Mouse (Mus musculus) forebrain, embryonic 14.5 days (tissue): ENCODE data around the gene Lamb2. TPM values are rescaled to one million over a fixed set of nuclear protein-coding genes. Genes with fewer than 3 reads are reported as not detected.
A peak's percentile ranks its signal among the peaks of the same experiment; 100 is the strongest.

ENCODE experiments used
- ATAC-seq: fragments of 200-750 bp; cut with Nextera tagmentation; 2 replicates; pipeline ENCODE4 v1.8.0; 2017; ENCODE audit warnings: mild to moderate bottlenecking, moderate library complexity
- DNase-seq: peaks from one replicate; pipeline ENCODE4 v3.0.0-alpha.2; 2015; ENCODE audit warnings: low spot score
- H3K27ac ChIP-seq: fragments of 300-500 bp; sonication (generic); 2 replicates; pipeline ENCODE4 v1.5.1; 2014; ENCODE audit warnings: low read depth, mild to moderate bottlenecking, control low read depth, low read length, moderate library complexity
- H3K27me3 ChIP-seq: fragments of 300-500 bp; sonication (generic); replicated peaks from 2 replicates; pipeline ENCODE4 v1.6.1; 2014; ENCODE audit warnings: low read length, control low read depth, mixed read lengths; ENCODE audit not compliant: control insufficient read depth, insufficient read depth
- H3K36me3 ChIP-seq: fragments of 300-500 bp; sonication (generic); 2 replicates; pipeline ENCODE4 v1.6.1; 2014; ENCODE audit warnings: low read length, control low read depth; ENCODE audit not compliant: control insufficient read depth, insufficient read depth
- H3K4me1 ChIP-seq: fragments of 300-500 bp; sonication (generic); 2 replicates; pipeline ENCODE4 v1.6.1; 2014; ENCODE audit warnings: antibody characterized with exemption, low read length, control low read depth; ENCODE audit not compliant: control insufficient read depth, insufficient read depth
- H3K4me2 ChIP-seq: fragments of 300-500 bp; sonication (generic); 2 replicates; pipeline ENCODE4 v1.6.1; 2014; ENCODE audit warnings: mild to moderate bottlenecking, control low read depth, low read length
- H3K4me3 ChIP-seq: fragments of 300-500 bp; sonication (generic); 2 replicates; pipeline ENCODE4 v1.5.1; 2014; ENCODE audit warnings: low read depth, low read length, control low read depth
- H3K9ac ChIP-seq: fragments of 300-500 bp; sonication (generic); 2 replicates; pipeline ENCODE4 v1.6.1; 2014; ENCODE audit warnings: mild to moderate bottlenecking, low read length, control low read depth, moderate library complexity
- H3K9me3 ChIP-seq: fragments of 300-500 bp; sonication (generic); replicated peaks from 2 replicates; pipeline ENCODE4 v1.6.1; 2016; ENCODE audit warnings: low read length, control low read depth, mixed read lengths; ENCODE audit not compliant: control insufficient read depth
- WGBS: fragments of 180-500 bp; shearing (Covaris S2); extraction: QIAGEN DNeasy Blood & Tissue Kit; methylation state at CpG from one replicate; pipeline ENCODE4 v1.1.7; 2014; 5-methylcytosine and 5-hydroxymethylcytosine counted together
- polyA plus RNA-seq: library from polyadenylated mRNA; unstranded; fragments of >200 nt; fragmentation: Nextera tagmentation; extraction: Ambion mirVana; gene quantifications from 2 replicates; pipeline ENCODE4 v1.2.1, GENCODE M21; 2014

The Lamb2 gene
- polyA plus RNA-seq, 1 experiment from 2014 or later: 12.0 TPM

DNA sequence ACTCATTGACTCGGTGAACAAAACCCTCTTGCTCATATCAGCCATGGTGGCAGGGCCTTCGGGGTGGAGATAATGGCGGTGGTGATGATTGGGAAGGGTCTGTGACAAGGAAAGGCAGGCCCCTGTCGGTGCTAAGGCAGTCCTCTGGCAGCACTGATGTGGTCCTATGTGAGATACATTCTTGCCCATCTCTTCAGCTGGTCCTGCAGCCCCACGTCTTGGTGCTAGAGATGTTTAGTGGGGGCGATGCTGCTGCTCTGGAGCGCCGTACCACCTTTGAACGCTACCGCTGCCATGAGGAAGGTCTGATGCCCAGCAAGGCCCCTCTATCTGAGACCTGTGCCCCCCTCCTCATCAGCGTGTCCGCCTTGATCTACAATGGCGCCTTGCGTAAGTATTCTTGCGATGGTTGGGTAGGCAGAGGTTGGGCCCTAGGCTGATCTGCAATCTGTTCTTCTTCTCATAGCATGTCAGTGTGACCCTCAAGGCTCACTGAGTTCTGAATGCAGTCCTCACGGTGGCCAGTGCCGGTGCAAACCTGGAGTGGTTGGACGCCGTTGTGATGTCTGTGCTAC, 5.9 kb downstream of the Lamb2 start:
- no peak overlapping the region for H3K4me2 ChIP-seq
- no peaks in the 10 kb centered on the region for H3K9me3 ChIP-seq
- H3K4me3 ChIP-seq: no peak overlapping the region
- no peak overlapping the region for H3K27ac ChIP-seq
- no peaks in the 10 kb centered on the region for H3K27me3 ChIP-seq
- no peak overlapping the region for H3K9ac ChIP-seq
- peaks cover 4% of the 10 kb centered on the region; the same call in 1 of the 2 replicates for H3K4me1 ChIP-seq
- peaks cover 39% of the 10 kb centered on the region for H3K36me3 ChIP-seq
- WGBS: 96% methylated on average over 19 of the region's 19 CpGs
- ATAC-seq (no peak), DNase-seq (no peak)

- Histone ChIP-seq H3K36me3 (peaks cover 38% of the 10 kb centered on the region), H3K4me2 (no peak overlapping the region), H3K27ac (no peak overlapping the region), H3K4me3 (no peak overlapping the region), H3K9ac (no peak overlapping the region), H3K4me1 (peaks cover 12% of the 10 kb centered on the region), H3K9me3 (no peaks in the 10 kb centered on the region), H3K27me3 (no peaks in the 10 kb centered on the region)
- no peak for DNase-seq
- no peak for ATAC-seq
- WGBS: 91% methylated on average over 8 of the region's 8 CpGs
Measured at GRCm38 (mm10) chr9:108486973-108487530, 7.5 kb downstream of the Lamb2 start.

GRCm38 (mm10) chr9:108488403-108488802, 8.9 kb downstream of the Lamb2 start:
- Histone ChIP-seq H3K27ac (no peak overlapping the region), H3K27me3 (no peaks in the 10 kb centered on the region), H3K4me3 (no peak overlapping the region), H3K36me3 (peaks cover 49% of the 10 kb centered on the region), H3K9me3 (no peaks in the 10 kb centered on the region), H3K9ac (no peak overlapping the region), H3K4me1 (peaks cover 15% of the 10 kb centered on the region), H3K4me2 (no peak overlapping the region)
- DNase-seq (no peak), ATAC-seq (no peak)
- WGBS: 93% methylated on average over 17 of the region's 17 CpGs

- Histone ChIP-seq H3K36me3 (peaks cover 56% of the 10 kb centered on the region), H3K4me1 (peaks cover 15% of the 10 kb centered on the region), H3K4me2 (no peak overlapping the region), H3K27ac (0 out of 2 replicates have a peak overlapping the region, but pooled peaks have one; percentile 96), H3K9me3 (no peaks in the 10 kb centered on the region), H3K9ac (no peak overlapping the region), H3K4me3 (no peak overlapping the region), H3K27me3 (no peaks in the 10 kb centered on the region)
- ATAC-seq (no peak), DNase-seq (no peak)
- 96% methylated on average over 20 of the region's 20 CpGs for WGBS
Measured at GRCm38 (mm10) chr9:108489215-108489614, 9.7 kb downstream of the Lamb2 start.

DNA sequence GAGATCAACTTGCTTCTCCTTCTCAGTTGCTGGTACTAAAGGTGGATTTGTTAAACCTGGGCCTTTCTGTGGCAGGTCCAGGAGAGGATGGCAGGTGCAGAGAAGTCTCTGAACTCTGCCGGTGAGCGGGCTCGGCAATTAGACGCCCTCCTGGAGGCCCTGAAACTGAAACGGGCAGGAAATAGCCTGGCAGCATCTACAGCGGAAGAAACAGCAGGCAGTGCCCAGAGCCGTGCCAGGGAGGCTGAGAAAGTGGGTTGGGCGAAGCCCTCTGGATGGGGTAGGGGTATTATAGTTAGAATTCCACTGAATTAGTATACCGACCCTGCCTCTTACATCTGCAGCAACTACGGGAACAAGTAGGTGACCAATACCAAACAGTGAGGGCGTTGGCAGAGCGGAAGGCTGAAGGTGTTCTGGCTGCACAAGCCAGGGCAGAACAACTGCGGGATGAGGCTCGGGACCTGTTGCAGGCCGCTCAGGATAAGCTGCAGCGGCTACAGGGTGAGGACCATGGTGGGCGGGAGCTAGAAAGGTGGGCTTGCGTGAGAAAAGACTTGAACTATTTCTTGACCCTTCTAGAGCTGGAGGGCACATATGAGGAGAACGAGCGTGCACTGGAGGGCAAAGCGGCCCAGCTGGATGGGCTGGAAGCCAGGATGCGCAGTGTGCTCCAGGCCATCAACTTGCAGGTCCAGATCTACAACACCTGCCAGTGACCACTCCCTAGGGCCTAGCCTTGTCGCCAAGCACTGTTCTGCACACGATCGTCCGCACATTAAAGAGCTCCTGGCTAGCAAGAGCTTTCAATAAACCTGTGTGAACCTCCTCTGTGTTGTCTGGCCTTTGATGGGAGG, 10.4 kb downstream of the Lamb2 start:
- 68% methylated on average over 26 of the region's 26 CpGs for WGBS
- Histone ChIP-seq H3K27ac (peak overlapping the region; percentile 96), H3K36me3 (peaks cover 63% of the 10 kb centered on the region), H3K9ac (peak overlapping the region; percentile 96), H3K4me2 (peak overlapping the region; percentile 94), H3K4me1 (peaks cover 15% of the 10 kb centered on the region), H3K27me3 (no peaks in the 10 kb centered on the region), H3K9me3 (no peaks in the 10 kb centered on the region), H3K4me3 (peak overlapping the region; percentile 98)
- ATAC-seq (no peak; the same call in 1 of the 2 replicates), DNase-seq (no peak)

DNA sequence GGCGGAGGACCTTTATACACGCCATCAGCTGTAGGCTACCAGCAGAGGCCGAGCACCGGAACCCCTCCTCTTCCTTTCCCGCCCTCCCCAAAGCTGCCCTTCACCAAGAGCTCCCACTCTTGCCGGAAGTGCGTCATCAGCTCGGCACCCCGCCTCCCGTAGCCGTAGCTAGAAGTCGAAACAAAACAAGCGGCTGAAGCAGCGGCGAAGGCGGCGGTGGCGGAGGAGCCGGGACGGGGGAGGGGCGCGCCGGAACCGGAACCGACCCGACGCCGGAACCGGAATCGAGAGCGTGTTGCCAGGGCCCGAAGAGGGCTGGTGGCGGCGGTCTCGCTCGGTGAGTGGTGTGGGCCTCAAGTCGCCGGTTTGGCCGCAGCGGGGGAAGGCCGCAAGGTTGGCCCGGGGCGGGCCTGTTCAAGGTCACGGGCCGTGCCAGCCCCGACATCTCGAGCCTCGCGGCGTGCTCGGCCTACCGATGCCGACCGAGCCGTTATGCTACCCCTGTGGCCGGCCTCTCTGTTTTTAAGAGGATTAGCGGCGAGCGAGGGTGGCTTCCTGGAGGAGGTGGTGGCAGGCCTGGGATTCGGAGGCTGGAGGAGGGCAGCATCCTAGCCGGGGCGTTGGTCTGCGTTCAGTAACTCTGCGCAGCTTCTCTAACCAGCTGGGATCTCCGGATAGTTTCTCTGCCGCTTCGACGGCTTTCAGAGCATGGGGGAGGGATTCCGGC, 11.2 kb downstream of the Lamb2 start, which contains the start of gene Usp19:
Gene Usp19, plus strand, starts transcription at position 44 of the 727 bp plus-strand sequence.
- peaks cover 15% of the 10 kb centered on the region for H3K4me1 ChIP-seq
- no peaks in the 10 kb centered on the region for H3K9me3 ChIP-seq
- H3K27me3 ChIP-seq: no peaks in the 10 kb centered on the region
- whole genome bisulfite sequencing: under 1% methylated on average over 69 of the region's 69 CpGs
- peak within 1 kb of the TSS; percentile 98 for H3K4me3 ChIP-seq
- DNase-seq (peak; percentile 98), ATAC-seq (peak; percentile 97)
- peaks cover 71% of the 10 kb centered on the region for H3K36me3 ChIP-seq
- peak within 1 kb of the TSS; percentile 96 for H3K27ac ChIP-seq
- peak within 1 kb of the TSS; percentile 96 for H3K9ac ChIP-seq
- H3K4me2 ChIP-seq: peak within 1 kb of the TSS; percentile 94

- Histone ChIP-seq H3K27me3 (no peaks in the 10 kb centered on the region), H3K4me3 (peak overlapping the region; percentile 98), H3K27ac (peak overlapping the region; percentile 96), H3K4me1 (peaks cover 15% of the 10 kb centered on the region), H3K9me3 (no peaks in the 10 kb centered on the region), H3K9ac (peak overlapping the region; percentile 96), H3K36me3 (peaks cover 73% of the 10 kb centered on the region), H3K4me2 (peak overlapping the region; percentile 94)
- 12% methylated on average over 12 of the region's 12 CpGs for WGBS
- DNase-seq: no peak
- no peak; the same call in 1 of the 2 replicates for ATAC-seq
Measured at GRCm38 (mm10) chr9:108491286-108491580, 11.7 kb downstream of the Lamb2 start.

DNA sequence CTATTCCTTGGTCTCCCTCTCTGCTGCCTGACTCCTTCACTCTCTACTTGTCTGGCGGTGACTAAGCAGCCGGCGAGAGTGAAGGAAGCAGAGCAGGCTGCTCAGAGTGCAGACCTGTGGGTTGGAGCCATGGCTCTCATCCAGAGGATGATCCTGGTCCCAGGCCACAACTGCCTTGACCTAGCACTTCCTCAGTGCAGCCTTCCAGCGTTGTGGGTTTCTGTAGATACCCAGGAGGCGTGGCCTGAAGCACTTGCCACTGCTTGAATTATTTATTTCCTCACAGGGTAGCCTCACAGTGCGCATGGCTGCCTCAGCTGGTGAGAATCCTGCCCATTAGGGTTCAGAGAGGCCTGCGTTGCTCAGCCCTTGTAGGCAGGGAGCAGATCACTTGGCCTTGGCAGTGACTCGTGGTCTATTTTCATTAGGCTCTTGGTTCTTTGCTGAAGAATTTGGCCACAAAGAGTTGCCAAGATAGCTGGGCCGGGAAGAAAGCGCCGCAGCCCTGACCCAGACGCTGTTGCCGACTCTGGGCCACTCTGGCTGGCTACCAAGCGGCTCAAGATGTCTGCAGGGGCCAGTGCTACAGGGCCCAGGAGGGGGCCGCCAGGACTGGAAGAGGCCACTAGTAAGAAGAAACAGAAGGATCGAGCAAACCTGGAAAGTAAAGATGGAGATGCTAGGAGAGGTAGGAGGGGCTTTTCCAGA, 12.7 kb downstream of the Lamb2 start:
- Histone ChIP-seq H3K27me3 (no peaks in the 10 kb centered on the region), H3K9me3 (no peaks in the 10 kb centered on the region), H3K36me3 (peaks cover 74% of the 10 kb centered on the region), H3K4me1 (peaks cover 15% of the 10 kb centered on the region), H3K27ac (no peak overlapping the region), H3K4me3 (peak overlapping the region; percentile 98), H3K4me2 (peak overlapping the region; percentile 94), H3K9ac (peak overlapping the region; percentile 96)
- 91% methylated on average over 16 of the region's 16 CpGs for WGBS
- DNase-seq (no peak), ATAC-seq (no peak)
